Mouse (Mus musculus): Measurements from ENCODE around the gene Olfr3. TPM values are rescaled to one million over a fixed set of nuclear protein-coding genes. Genes with fewer than 3 reads are reported as not detected.

Olfr3 gene
- polyA plus RNA-seq (2012; rRNA removed) = 0.04 and 0.08 TPM in 2 replicates

- no peak for DNase-seq (ENCODE audit: extremely low spot score in 1 of 2, low spot score in 1 of 2)
Measured at GRCm38 (mm10) chr2:36816932-36817331, at the start of gene Olfr3. Gene Olfr3 (minus strand): TSS chr2:36817032.

GRCm38 (mm10) chr2:36862560-36862959 is 45.7 kb upstream of the Olfr3 start, which contains the start of gene Olfr351:
Gene Olfr351 (minus strand): TSS chr2:36862660.
- no peak for DNase-seq (ENCODE audit: extremely low spot score in 1 of 2, low spot score in 1 of 2)

GRCm38 (mm10) chr2:36846010-36846409 is 29.2 kb upstream of the Olfr3 start, which contains the start of gene Olfr350:
Gene Olfr350 (plus strand): TSS chr2:36846310.
- DNase-seq (ENCODE audit: extremely low spot score in 1 of 2, low spot score in 1 of 2) = no peak

GRCm38 (mm10) chr2:36790238-36790637 is 26.6 kb downstream of the Olfr3 start, which contains the start of gene Olfr50:
Gene Olfr50 (plus strand): TSS chr2:36790538.
- no peak for DNase-seq (ENCODE audit: extremely low spot score in 1 of 2, low spot score in 1 of 2)

- no peak for DNase-seq (ENCODE audit: extremely low spot score in 1 of 2, low spot score in 1 of 2)
Measured at GRCm38 (mm10) chr2:36783976-36784375, 32.9 kb downstream of the Olfr3 start, which contains the start of gene Olfr348. Gene Olfr348 (plus strand): TSS chr2:36784276.

Other genes with a start within 250 kb of the Olfr3 start
- gene Olfr345, start 177.0 kb downstream of the Olfr3 start, polyA plus RNA-seq (2012; rRNA removed) = not detected in 2 replicates
- not detected in 2 replicates for gene Olfr346, start 131.2 kb downstream of the Olfr3 start, polyA plus RNA-seq (2012; rRNA removed)
- not detected in 2 replicates for gene Olfr347, start 85.1 kb downstream of the Olfr3 start, polyA plus RNA-seq (2012; rRNA removed)
- not detected in 2 replicates for gene Olfr348, start 32.8 kb downstream of the Olfr3 start, polyA plus RNA-seq (2012; rRNA removed)
- not detected in 2 replicates for gene Olfr50, start 26.5 kb downstream of the Olfr3 start, polyA plus RNA-seq (2012; rRNA removed)
- gene Olfr350, start 29.3 kb upstream of the Olfr3 start, polyA plus RNA-seq (2012; rRNA removed) = not detected in 2 replicates
- gene Olfr351, start 45.6 kb upstream of the Olfr3 start, polyA plus RNA-seq (2012; rRNA removed) = not detected in 2 replicates
- not detected in 2 replicates for gene Olfr352, start 51.4 kb upstream of the Olfr3 start, polyA plus RNA-seq (2012; rRNA removed)
- not detected in 2 replicates for gene Olfr353, start 75.9 kb upstream of the Olfr3 start, polyA plus RNA-seq (2012; rRNA removed)
- not detected in 2 replicates for gene Olfr354, start 88.6 kb upstream of the Olfr3 start, polyA plus RNA-seq (2012; rRNA removed)
- gene Olfr355, start 111.9 kb upstream of the Olfr3 start, polyA plus RNA-seq (2012; rRNA removed) = not detected in 2 replicates
- not detected in 2 replicates for gene Olfr356, start 120.1 kb upstream of the Olfr3 start, polyA plus RNA-seq (2012; rRNA removed)
- not detected in 2 replicates for gene Olfr357, start 176.8 kb upstream of the Olfr3 start, polyA plus RNA-seq (2012; rRNA removed)
- not detected in 2 replicates for gene Olfr358, start 192.3 kb upstream of the Olfr3 start, polyA plus RNA-seq (2012; rRNA removed)
- not detected in 2 replicates for gene Olfr360, start 248.7 kb upstream of the Olfr3 start, polyA plus RNA-seq (2012; rRNA removed)